Mouse (Mus musculus) kidney, postnatal 0 days (tissue): Measurements from ENCODE around the gene Urb2. TPM values are rescaled to one million over a fixed set of nuclear protein-coding genes. Genes with fewer than 3 reads are reported as not detected.

Source experiments
- ATAC-seq: fragments of 200-750 bp; cut with Nextera tagmentation; replicated peaks from 2 replicates; pipeline ENCODE4 v1.8.0; 2017; ENCODE audit warnings: low read depth, moderate number of reproducible peaks, moderate TSS enrichment, moderate library complexity; ENCODE audit not compliant: low FRiP score
- DNase-seq: peaks from one replicate; pipeline ENCODE4 v3.0.0-alpha.2; 2016; ENCODE audit warnings: low spot score
- H3K27ac ChIP-seq: fragments of 300-500 bp; sonication (generic); 2 replicates; pipeline ENCODE4 v1.5.1; 2014; ENCODE audit warnings: mild to moderate bottlenecking
- H3K27me3 ChIP-seq: fragments of 300-500 bp; sonication (generic); 2 replicates; pipeline ENCODE4 v1.6.1; 2014; ENCODE audit warnings: low read length, mixed read lengths; ENCODE audit not compliant: insufficient read depth
- H3K36me3 ChIP-seq: fragments of 300-500 bp; sonication (generic); 2 replicates; pipeline ENCODE4 v1.6.1; 2014; ENCODE audit warnings: low read length, mixed read lengths; ENCODE audit not compliant: insufficient read depth
- H3K4me1 ChIP-seq: fragments of 300-500 bp; sonication (generic); replicated peaks from 2 replicates; pipeline ENCODE4 v1.6.1; 2014; ENCODE audit warnings: antibody characterized with exemption, low read length, mixed read lengths; ENCODE audit not compliant: insufficient read depth
- H3K4me2 ChIP-seq: fragments of 300-500 bp; sonication (generic); 2 replicates; pipeline ENCODE4 v1.6.1; 2014; ENCODE audit warnings: mild to moderate bottlenecking, low read length, moderate library complexity, mixed read lengths
- H3K4me3 ChIP-seq: fragments of 300-500 bp; sonication (generic); replicated peaks from 2 replicates; pipeline ENCODE4 v1.5.1; 2014; ENCODE audit warnings: low read depth, low read length
- H3K9ac ChIP-seq: fragments of 300-500 bp; sonication (generic); 2 replicates; pipeline ENCODE4 v1.6.1; 2014; ENCODE audit warnings: low read depth, low read length
- H3K9me3 ChIP-seq: fragments of 300-500 bp; sonication (generic); replicated peaks from 2 replicates; pipeline ENCODE4 v1.6.1; 2016; ENCODE audit warnings: low read length, inconsistent platforms, mixed read lengths
- CTCF ChIP-seq: IDR thresholded peaks from 2 replicates; pipeline ENCODE4 v1.5.1; 2016; ENCODE audit warnings: antibody characterized with exemption, low read depth, mild to moderate bottlenecking, moderate library complexity
- WGBS: fragments of 180-500 bp; shearing (Covaris S2); extraction: QIAGEN DNeasy Blood & Tissue Kit; methylation state at CpG from one replicate; pipeline ENCODE4 v1.1.7; 2014; 5-methylcytosine and 5-hydroxymethylcytosine counted together
- polyA plus RNA-seq: library from polyadenylated mRNA; unstranded; fragments of >200 nt; fragmentation: Nextera tagmentation; extraction: Ambion mirVana; gene quantifications from 2 replicates; pipeline ENCODE4 v1.2.1, GENCODE M21; 2015

Gene Urb2
- polyA plus RNA-seq, 1 experiment from 2014 or later: 2.0 TPM

GRCm38 (mm10) chr8:124070363-124071324 lies 49.3 kb downstream of the Urb2 start:
- no peak for ATAC-seq
- peak; percentile 42 for DNase-seq

GRCm38 (mm10) chr8:124075977-124076376 lies 54.7 kb downstream of the Urb2 start:
- Histone ChIP-seq H3K36me3 (no peaks in the 10 kb centered on the region), H3K27me3 (no peaks in the 10 kb centered on the region), H3K27ac (no peak overlapping the region), H3K9ac (no peak overlapping the region), H3K4me1 (no peaks in the 10 kb centered on the region), H3K4me3 (no peak overlapping the region), H3K4me2 (no peak overlapping the region), H3K9me3 (no peaks in the 10 kb centered on the region)
- 30% methylated on average over 8 of the region's 8 CpGs for WGBS
- ATAC-seq (no peak), DNase-seq (peak; percentile 63)
- no peak for TF ChIP-seq CTCF

More at GRCm38 (mm10) chr8:124070363-124071324, 49.3 kb downstream of the Urb2 start:
- no peak overlapping the region for H3K4me3 ChIP-seq
- no peaks in the 10 kb centered on the region for H3K36me3 ChIP-seq
- H3K4me1 ChIP-seq: no peaks in the 10 kb centered on the region
- no peak overlapping the region for H3K27ac ChIP-seq
- H3K27me3 ChIP-seq: no peaks in the 10 kb centered on the region
- no peak for TF ChIP-seq CTCF
- H3K9ac ChIP-seq: no peak overlapping the region
- H3K9me3 ChIP-seq: no peaks in the 10 kb centered on the region
- H3K4me2 ChIP-seq: no peak overlapping the region
- 25% methylated on average over 18 of the region's 18 CpGs for WGBS

- H3K27me3 ChIP-seq: no peaks in the 10 kb centered on the region
- H3K4me1 ChIP-seq: no peaks in the 10 kb centered on the region
- no peaks in the 10 kb centered on the region for H3K36me3 ChIP-seq
- DNase-seq (no peak), ATAC-seq (no peak)
- H3K9ac ChIP-seq: no peak overlapping the region
- no peak overlapping the region for H3K4me2 ChIP-seq
- no peaks in the 10 kb centered on the region for H3K9me3 ChIP-seq
- no peak overlapping the region for H3K27ac ChIP-seq
- 34% methylated on average over 3 of the region's 3 CpGs for WGBS
- TF ChIP-seq CTCF: no peak
- no peak overlapping the region for H3K4me3 ChIP-seq
Observed at GRCm38 (mm10) chr8:124076416-124076815, 55.1 kb downstream of the Urb2 start.

GRCm38 (mm10) chr8:124077377-124077776 lies 56.1 kb downstream of the Urb2 start:
- Histone ChIP-seq H3K4me1 (no peaks in the 10 kb centered on the region), H3K27ac (no peak overlapping the region), H3K36me3 (no peaks in the 10 kb centered on the region), H3K9me3 (no peaks in the 10 kb centered on the region), H3K9ac (no peak overlapping the region), H3K27me3 (no peaks in the 10 kb centered on the region), H3K4me2 (no peak overlapping the region), H3K4me3 (no peak overlapping the region)
- no peak for TF ChIP-seq CTCF
- 65% methylated on average over 8 of the region's 8 CpGs for WGBS
- ATAC-seq (no peak), DNase-seq (no peak)

- 85% methylated on average over 10 of the region's 10 CpGs for WGBS
Observed at GRCm38 (mm10) chr8:124077998-124078397, 56.7 kb downstream of the Urb2 start.

GRCm38 (mm10) chr8:124078969-124079368 lies 57.7 kb downstream of the Urb2 start:
- Histone ChIP-seq H3K9me3 (no peaks in the 10 kb centered on the region), H3K4me1 (no peaks in the 10 kb centered on the region), H3K4me2 (no peak overlapping the region), H3K36me3 (no peaks in the 10 kb centered on the region), H3K9ac (no peak overlapping the region), H3K4me3 (no peak overlapping the region), H3K27ac (no peak overlapping the region), H3K27me3 (no peaks in the 10 kb centered on the region)
- DNase-seq (no peak), ATAC-seq (no peak)
- 29% methylated on average over 7 of the region's 7 CpGs for WGBS
- no peak for TF ChIP-seq CTCF

More at GRCm38 (mm10) chr8:124077998-124078397, 56.7 kb downstream of the Urb2 start:
- TF ChIP-seq CTCF: peak; percentile 46; the same call in 1 of the 2 replicates
- Histone ChIP-seq H3K36me3 (no peaks in the 10 kb centered on the region), H3K4me2 (no peak overlapping the region), H3K27me3 (no peaks in the 10 kb centered on the region), H3K9me3 (no peaks in the 10 kb centered on the region), H3K4me3 (no peak overlapping the region), H3K4me1 (no peaks in the 10 kb centered on the region), H3K27ac (no peak overlapping the region), H3K9ac (no peak overlapping the region)
- no peak for DNase-seq
- no peak for ATAC-seq
